Mouse (Mus musculus) CH12.LX (cell line): ENCODE results near the gene Styx. TPM values are rescaled to one million over a fixed set of nuclear protein-coding genes. Genes with fewer than 3 reads are reported as not detected.

ENCODE experiments used
- DNase-seq: peaks from one replicate; pipeline ENCODE4 v3.0.0-alpha.2; 2013; ENCODE audit errors: extremely low read depth
- H3K27ac ChIP-seq: 2 replicates; pipeline ENCODE4 v1.5.1; 2012; ENCODE audit warnings: low read depth, mild to moderate bottlenecking, control low read depth, moderate library complexity; ENCODE audit not compliant: insufficient read depth
- H3K27me3 ChIP-seq: replicated peaks from 2 replicates; pipeline ENCODE3; 2012; ENCODE audit warnings: inconsistent platforms
- H3K36me3 ChIP-seq, 2 experiments: replicated peaks in 1 of 2; 2 replicates each; pipeline versions ENCODE3 to v1.6.1; 2012; ENCODE audit warnings: inconsistent platforms in 1 of 2, low read length in 1 of 2, mild to moderate bottlenecking in 1 of 2, mixed read lengths in 1 of 2, moderate library complexity in 1 of 2; ENCODE audit not compliant: control insufficient read depth in 1 of 2, insufficient read depth in 1 of 2
- H3K4me1 ChIP-seq, 2 experiments: 2 replicates each; pipeline ENCODE4 v1.6.1; 2012; ENCODE audit warnings: inconsistent platforms in 1 of 2, moderate library complexity in 1 of 2; ENCODE audit not compliant: insufficient read depth in 2 of 2, control insufficient read depth in 1 of 2
- H3K4me2 ChIP-seq: 2 replicates; pipeline ENCODE4 v1.6.1; 2012; ENCODE audit warnings: low read depth, mild to moderate bottlenecking, control low read depth; ENCODE audit not compliant: poor library complexity, insufficient read depth, severe bottlenecking
- H3K4me3 ChIP-seq, 3 experiments: fragments of 150-350 bp in 1 of 3; sonication (generic) in 1 of 3; replicated peaks in 1 of 3; 2 replicates each; pipeline versions ENCODE3 to v1.5.1; 2011 to 2012; ENCODE audit warnings: low read depth in 2 of 3, low read length in 2 of 3, mild to moderate bottlenecking in 2 of 3, moderate library complexity in 2 of 3, control low read depth in 1 of 3, improper control_type of control experiment in 1 of 3, inconsistent platforms in 1 of 3, mixed read lengths in 1 of 3; ENCODE audit not compliant: poor library complexity in 1 of 3
- H3K79me2 ChIP-seq: replicated peaks from 2 replicates; pipeline ENCODE4 v1.6.1; 2012; ENCODE audit warnings: mild to moderate bottlenecking, moderate library complexity; ENCODE audit not compliant: control insufficient read depth, poor library complexity, insufficient read depth, severe bottlenecking; ENCODE audit errors: extremely low read depth
- H3K9ac ChIP-seq: 2 replicates; pipeline ENCODE4 v1.6.1; 2012; ENCODE audit warnings: low read depth, mild to moderate bottlenecking, control low read depth, moderate library complexity; ENCODE audit not compliant: insufficient read depth
- H3K9me3 ChIP-seq: replicated peaks from 2 replicates; pipeline ENCODE3; 2012; ENCODE audit warnings: low read length, inconsistent platforms, mixed read lengths
- BHLHE40 ChIP-seq: IDR thresholded peaks from 2 replicates; pipeline ENCODE4 v1.6.1; 2011; ENCODE audit warnings: mild to moderate bottlenecking, low read depth, low read length, improper control_type of control experiment
- CHD1 ChIP-seq: IDR thresholded peaks from 2 replicates; pipeline ENCODE4 v1.6.1; 2012; ENCODE audit warnings: low read depth, low read length, improper control_type of control experiment, inconsistent platforms
- CTCF ChIP-seq, 2 experiments: IDR thresholded peaks in 1 of 2; conservative IDR thresholded peaks in 1 of 2; 2 replicates each; pipeline ENCODE4 v1.5.1; 2011 to 2012; ENCODE audit warnings: low read depth in 2 of 2, low read length in 2 of 2, improper control_type of control experiment in 1 of 2, inconsistent platforms in 1 of 2, mild to moderate bottlenecking in 1 of 2, moderate library complexity in 1 of 2
- E2F4 ChIP-seq: IDR thresholded peaks from 2 replicates; pipeline ENCODE4 v1.6.1; 2011; ENCODE audit warnings: low read depth, low read length, improper control_type of control experiment; ENCODE audit not compliant: insufficient replicate concordance
- ELF1 ChIP-seq: IDR thresholded peaks from 2 replicates; pipeline ENCODE4 v1.6.1; 2014; ENCODE audit warnings: low read depth, mild to moderate bottlenecking, inconsistent platforms, low read length, improper control_type of control experiment
- EP300 ChIP-seq: IDR thresholded peaks from 2 replicates; pipeline ENCODE4 v1.6.1; 2011; ENCODE audit warnings: low read length, improper control_type of control experiment
- ETS1 ChIP-seq: conservative IDR thresholded peaks from 2 replicates; pipeline ENCODE4 v1.6.1; 2012; ENCODE audit warnings: low read depth, mild to moderate bottlenecking, inconsistent platforms, low read length, improper control_type of control experiment, moderate library complexity
- GABPA ChIP-seq: IDR thresholded peaks from 2 replicates; pipeline ENCODE4 v1.6.1; 2012; ENCODE audit warnings: low read depth, low read length, improper control_type of control experiment, inconsistent platforms; ENCODE audit not compliant: insufficient replicate concordance
- JUN ChIP-seq: IDR thresholded peaks from 2 replicates; pipeline ENCODE4 v1.6.1; 2011; ENCODE audit warnings: low read depth, mild to moderate bottlenecking, low read length, improper control_type of control experiment, moderate library complexity; ENCODE audit not compliant: insufficient read depth
- MAX ChIP-seq: IDR thresholded peaks from 2 replicates; pipeline ENCODE4 v1.6.1; 2011; ENCODE audit warnings: low read length, improper control_type of control experiment
- MAZ ChIP-seq: IDR thresholded peaks from 2 replicates; pipeline ENCODE4 v1.6.1; 2012; ENCODE audit warnings: low read depth, mild to moderate bottlenecking, inconsistent platforms, low read length, improper control_type of control experiment, moderate library complexity
- MXI1 ChIP-seq: IDR thresholded peaks from 2 replicates; pipeline ENCODE4 v1.6.1; 2011; ENCODE audit warnings: mild to moderate bottlenecking, low read depth, low read length, improper control_type of control experiment
- PAX5 ChIP-seq: IDR thresholded peaks from 2 replicates; pipeline ENCODE4 v1.6.1; 2012; ENCODE audit warnings: low read length, inconsistent platforms, mixed read lengths
- POLR2A ChIP-seq: IDR thresholded peaks from 2 replicates; pipeline ENCODE4 v1.6.1; 2011; ENCODE audit warnings: low read depth, mild to moderate bottlenecking, improper control_type of control experiment, low read length
- POLR2AphosphoS2 ChIP-seq: IDR thresholded peaks from 2 replicates; pipeline ENCODE4 v1.6.1; 2011; ENCODE audit warnings: low read depth, low read length, improper control_type of control experiment
- RAD21 ChIP-seq: IDR thresholded peaks from 2 replicates; pipeline ENCODE4 v1.6.1; 2011; ENCODE audit warnings: low read depth, mild to moderate bottlenecking, low read length, improper control_type of control experiment, moderate library complexity
- RCOR1 ChIP-seq: conservative IDR thresholded peaks from 2 replicates; pipeline ENCODE4 v1.6.1; 2012; ENCODE audit warnings: low read depth, mild to moderate bottlenecking, inconsistent platforms, low read length, improper control_type of control experiment
- SIN3A ChIP-seq: IDR thresholded peaks from 2 replicates; pipeline ENCODE4 v1.6.1; 2012; ENCODE audit warnings: low read length, improper control_type of control experiment, inconsistent platforms
- SMC3 ChIP-seq: IDR thresholded peaks from 2 replicates; pipeline ENCODE4 v1.6.1; 2011; ENCODE audit warnings: low read depth, low read length, improper control_type of control experiment
- TBP ChIP-seq: conservative IDR thresholded peaks from 2 replicates; pipeline ENCODE4 v1.6.1; 2011; ENCODE audit warnings: low read depth, low read length, improper control_type of control experiment
- TCF12 ChIP-seq: IDR thresholded peaks from 2 replicates; pipeline ENCODE4 v1.6.1; 2014; ENCODE audit warnings: low read depth, mild to moderate bottlenecking, inconsistent platforms, low read length, improper control_type of control experiment
- UBTF ChIP-seq: IDR thresholded peaks from 2 replicates; pipeline ENCODE4 v1.6.1; 2012; ENCODE audit warnings: low read depth, mild to moderate bottlenecking, inconsistent platforms, low read length, improper control_type of control experiment, moderate library complexity
- USF2 ChIP-seq: conservative IDR thresholded peaks from 2 replicates; pipeline ENCODE4 v1.6.1; 2011; ENCODE audit warnings: low read depth, low read length, improper control_type of control experiment
- ZC3H11A ChIP-seq: IDR thresholded peaks from 2 replicates; pipeline ENCODE4 v1.6.1; 2012; ENCODE audit warnings: low read depth, mild to moderate bottlenecking, inconsistent platforms, low read length, improper control_type of control experiment
- ZKSCAN1 ChIP-seq: IDR thresholded peaks from 2 replicates; pipeline ENCODE4 v1.6.1; 2012; ENCODE audit warnings: low read depth, inconsistent platforms, low read length, improper control_type of control experiment, borderline replicate concordance
- ZMIZ1 ChIP-seq: IDR thresholded peaks from 2 replicates; pipeline ENCODE4 v1.6.1; 2012; ENCODE audit warnings: low read depth, mild to moderate bottlenecking, inconsistent platforms, low read length, improper control_type of control experiment
- ZNF384 ChIP-seq: IDR thresholded peaks from 2 replicates; pipeline ENCODE4 v1.6.1; 2012; ENCODE audit warnings: low read depth, low read length, improper control_type of control experiment, inconsistent platforms
- dilution Hi-C: fragments of 300-500 bp; cut with MboI; formaldehyde crosslinking; loops from 2 replicates; pipeline ENCODE4 v1.14.3; 2020; ENCODE audit warnings: low sequenced_read_pairs; ENCODE audit not compliant: extremely low pct_unique_long_range_greater_than_20kb, extremely low pct_ligation_motif_present
- in situ Hi-C: fragments of 300-500 bp; cut with MboI; formaldehyde crosslinking; loops from 3 replicates; pipeline ENCODE4 v1.14.3; 2019; ENCODE audit warnings: low sequenced_read_pairs, low pct_ligation_motif_present, low pct_unique_long_range_greater_than_20kb, mixed read lengths
- polyA plus RNA-seq: library from polyadenylated mRNA; unstranded; fragments of >175 nt; gene quantifications from 2 replicates; pipeline ENCODE4 v1.2.1, GENCODE M21; 2012; ENCODE audit warnings: low read depth; ENCODE audit not compliant: insufficient read length
- total RNA-seq, 2 experiments: library from RNA; depleted of rRNA; stranded (reverse); fragments of 300-350 nt in 1 of 2; fragments of >200 nt in 1 of 2; gene quantifications; 2 replicates each; pipeline ENCODE4 v1.2.3; 2012 to 2014

Styx gene
- total and polyA plus RNA-seq, 3 experiments, result 15.7 to 41.2 (median 21.8) TPM

DNA sequence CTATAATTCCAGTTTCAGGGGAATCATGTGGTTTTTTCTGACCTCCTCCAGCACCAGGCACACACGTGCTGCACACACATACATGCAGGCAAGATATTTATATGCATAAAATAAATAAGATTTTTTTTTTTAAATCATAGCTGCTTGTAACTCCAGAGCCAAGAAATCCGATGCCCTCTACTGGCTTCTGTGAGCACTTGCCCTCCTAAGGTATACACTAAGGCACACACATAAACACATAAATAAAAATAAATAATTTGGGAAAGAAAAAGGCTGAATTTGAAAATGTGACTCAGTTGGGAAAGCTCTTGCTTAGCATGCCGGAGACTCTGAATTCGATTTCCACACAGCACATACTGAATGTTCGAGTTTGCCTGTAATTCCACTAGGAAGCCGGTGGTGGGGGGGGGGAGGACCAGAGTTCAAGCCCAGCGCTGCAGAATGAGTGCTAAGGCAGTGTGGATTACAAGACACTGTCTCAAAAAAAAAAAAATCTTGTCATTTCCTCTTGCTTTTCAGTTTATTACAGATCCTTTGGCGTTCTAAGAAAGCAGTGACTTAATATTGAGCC, 21.8 kb upstream of the Styx start:
- Histone ChIP-seq H3K4me3 (peak overlapping the region; percentile 43 to 88 (median 61)), H3K27ac (no peak overlapping the region), H3K9me3 (no peaks in the 10 kb centered on the region), H3K4me2 (peak overlapping the region; percentile 91), H3K36me3 (peaks cover 21 to 29% of the 10 kb centered on the region in 2 experiments), H3K79me2 (peaks cover 36% of the 10 kb centered on the region), H3K9ac (peak overlapping the region; percentile 67; the same call in 1 of the 2 replicates), H3K27me3 (no peaks in the 10 kb centered on the region), H3K4me1 (peaks cover 4 to 34% of the 10 kb centered on the region in 2 experiments; a peak in 3 of 4 replicates)
- peak; percentile 50 for DNase-seq
- in situ Hi-C loops (no loop called here), dilution Hi-C loops (no loop called here)
- TF ChIP-seq POLR2A (no peak), RCOR1 (0 out of 2 replicates have a peak, but pooled peaks have one; percentile 43), ZNF384 (peak; percentile 91), GABPA (no peak), UBTF (no peak), CHD1 (0 out of 2 replicates have a peak, but pooled peaks have one; percentile 31), TBP (no peak), MAX (0 out of 2 replicates have a peak, but pooled peaks have one; percentile 9), BHLHE40 (peak; percentile 9; the same call in 1 of the 2 replicates), POLR2AphosphoS2 (no peak), SMC3 (no peak), MAZ (0 out of 2 replicates have a peak, but pooled peaks have one; percentile 1), ETS1 (no peak), CTCF (conservative IDR thresholded peaks at IDR 0.05 in 1 of 2, IDR thresholded peaks at IDR 0.05 in 1 of 2; ENCODE audit: low read depth in 2 of 2, low read length in 2 of 2) (peak in 1 of 2 experiments; percentile 63; a peak in 3 of 4 replicates)

DNA sequence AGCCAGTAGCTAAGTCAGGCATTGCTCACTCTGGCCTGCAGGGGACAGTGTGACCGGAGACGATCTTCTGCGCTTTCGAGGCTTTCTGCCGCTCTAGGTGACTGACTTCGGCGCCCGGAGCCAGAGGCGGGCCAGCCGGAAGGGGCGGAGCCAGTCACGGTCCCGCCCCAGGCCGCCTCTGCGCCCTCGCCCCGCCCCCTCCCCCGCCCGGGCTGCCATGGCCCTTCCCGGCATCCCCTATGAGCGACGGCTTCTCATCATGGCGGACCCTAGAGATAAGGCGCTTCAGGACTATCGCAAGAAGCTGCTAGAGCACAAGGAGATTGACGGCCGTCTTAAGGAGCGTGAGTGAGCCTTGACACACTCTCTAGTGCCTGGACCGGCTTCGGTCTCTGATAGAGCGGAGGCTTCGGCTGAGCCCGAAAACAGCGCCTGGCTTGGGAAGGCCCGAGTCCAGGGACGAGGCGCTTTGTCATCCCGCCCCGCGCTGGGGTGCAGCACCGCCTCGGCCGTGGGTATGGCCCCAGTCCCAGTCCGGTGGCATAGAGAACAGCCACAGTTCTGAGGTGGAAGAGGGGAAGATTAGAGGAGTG, 21.2 kb upstream of the Styx start, which contains the start of gene Psmc6:
TSS of gene Psmc6 (plus strand) at position 200 of the 593 bp plus-strand sequence.
- in situ Hi-C loops, result no loop called here
- TF ChIP-seq CHD1, result no peak
- TF ChIP-seq CTCF (conservative IDR thresholded peaks at IDR 0.05 in 1 of 2, IDR thresholded peaks at IDR 0.05 in 1 of 2; ENCODE audit: low read depth in 2 of 2, low read length in 2 of 2), result peak; percentile 69 to 88; a peak in 3 of 4 replicates
- TF ChIP-seq POLR2A, result peak; percentile 96
- TF ChIP-seq JUN, result no peak
- no peak for TF ChIP-seq EP300
- TF ChIP-seq RAD21, result no peak; the same call in 1 of the 2 replicates
- TF ChIP-seq MAX, result no peak
- no peak for TF ChIP-seq ETS1
- no peak; the same call in 1 of the 2 replicates for TF ChIP-seq ZNF384
- peak; percentile 90 for TF ChIP-seq TCF12
- TF ChIP-seq RCOR1, result no peak
- TF ChIP-seq BHLHE40, result no peak
- TF ChIP-seq PAX5, result no peak
- peak; percentile 48; the same call in 1 of the 2 replicates for TF ChIP-seq MAZ
- 0 out of 2 replicates have a peak, but pooled peaks have one; percentile 42 for TF ChIP-seq ZMIZ1
- 0 out of 2 replicates have a peak, but pooled peaks have one; percentile 24 for TF ChIP-seq SIN3A
- TF ChIP-seq E2F4, result no peak
- TF ChIP-seq USF2, result no peak
- TF ChIP-seq SMC3, result peak; percentile 20; the same call in 1 of the 2 replicates
- TF ChIP-seq ZC3H11A, result no peak
- no peak for TF ChIP-seq ZKSCAN1
- TF ChIP-seq POLR2AphosphoS2, result 0 out of 2 replicates have a peak, but pooled peaks have one; percentile 37
- TF ChIP-seq MXI1, result peak; percentile 20; the same call in 1 of the 2 replicates
- peak; percentile 63 for TF ChIP-seq ELF1

More for the DNA sequence above, 21.2 kb upstream of the Styx start, which contains the start of gene Psmc6:
- peak; percentile 94 for DNase-seq
- Histone ChIP-seq H3K4me1 (peaks cover 4 to 34% of the 10 kb centered on the region in 2 experiments; a peak in 3 of 4 replicates), H3K9ac (peak within 1 kb of the TSS; percentile 100), H3K27me3 (no peaks in the 10 kb centered on the region), H3K79me2 (peaks cover 36% of the 10 kb centered on the region), H3K36me3 (peaks cover 21 to 33% of the 10 kb centered on the region in 2 experiments), H3K4me3 (peak within 1 kb of the TSS; percentile 84 to 98 (median 88)), H3K27ac (peak within 1 kb of the TSS; percentile 76), H3K9me3 (no peaks in the 10 kb centered on the region), H3K4me2 (peak within 1 kb of the TSS; percentile 91)
- dilution Hi-C loops, result no loop called here
